Mouse (Mus musculus): ENCODE measurements around the gene Nhs. TPM values are rescaled to one million over a fixed set of nuclear protein-coding genes. Genes with fewer than 3 reads are reported as not detected.

The Nhs gene
- total and polyA plus RNA-seq, 3 experiments = 0.04 TPM; not detected in 2

DNA sequence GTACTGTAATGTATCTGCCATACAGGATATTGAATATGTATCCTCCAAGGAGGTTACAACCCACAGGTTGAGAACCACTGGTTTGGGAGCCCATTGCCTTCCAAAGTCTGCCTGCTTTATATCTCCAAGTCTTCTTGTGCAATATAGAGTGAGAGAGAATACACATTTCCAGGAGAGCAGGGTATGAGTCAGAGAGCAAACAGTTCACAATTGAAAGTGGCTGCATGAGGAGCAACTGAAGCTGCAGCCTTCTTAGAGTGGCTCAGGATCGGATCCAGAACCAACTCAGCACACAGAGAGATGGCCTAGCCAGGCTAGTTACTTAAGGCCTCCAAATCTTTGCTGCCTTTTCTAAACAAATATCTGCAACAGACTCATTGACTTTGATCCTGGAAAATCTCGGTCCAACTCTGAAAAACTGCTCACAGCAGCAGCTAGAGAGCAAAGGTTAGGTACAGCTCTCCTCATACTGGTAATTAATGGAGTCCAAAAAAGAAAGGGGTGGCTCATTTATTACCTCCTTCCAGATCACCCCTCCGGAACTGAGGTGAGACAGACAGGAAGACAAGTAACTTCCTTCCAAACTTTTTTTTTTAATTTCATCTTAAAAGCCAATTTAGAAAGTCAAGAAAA, 56.6 kb downstream of the Nhs start:
- no peak overlapping the region for H3K9ac ChIP-seq (ENCODE audit: control insufficient read depth, low read depth, low read length, poor library complexity, severe bottlenecking)
- H3K36me3 ChIP-seq (ENCODE audit: control insufficient read depth in 1 of 2, insufficient read depth in 2 of 2, low read length in 2 of 2) = no peaks in the 10 kb centered on the region
- no peaks in the 10 kb centered on the region for H3K79me2 ChIP-seq (ENCODE audit: control insufficient read depth, insufficient read depth, low read length, poor library complexity)
- no peak overlapping the region for H3K27ac ChIP-seq (ENCODE audit: control insufficient read depth, low read depth, low read length)
- H3K27me3 ChIP-seq (ENCODE audit: control insufficient read depth in 1 of 2, insufficient read depth in 2 of 2, low read length in 2 of 2) = no peaks in the 10 kb centered on the region
- no peaks in the 10 kb centered on the region for H3K9me3 ChIP-seq (replicated peaks; ENCODE audit: insufficient read depth, low read length)
- DNase-seq (ENCODE audit: low read depth, low spot score) = no peak
- no peaks in the 10 kb centered on the region for H3K4me1 ChIP-seq (ENCODE audit: control insufficient read depth in 1 of 2, insufficient read depth in 2 of 2, low read length in 2 of 2)
- TF ChIP-seq SMC3 (IDR thresholded peaks at IDR 0.05; ENCODE audit: low read depth, low read length) (no peak), BHLHE40 (IDR thresholded peaks at IDR 0.05; ENCODE audit: borderline replicate concordance, low read depth, low read length) (no peak), MYB (IDR thresholded peaks at IDR 0.05; ENCODE audit: low read depth, low read length) (no peak), MEF2A (IDR thresholded peaks at IDR 0.05; ENCODE audit: extremely low read depth, insufficient replicate concordance, low read depth, low read length, poor library complexity, severe bottlenecking) (no peak), GABPA (IDR thresholded peaks at IDR 0.05; ENCODE audit: low read depth, low read length) (no peak), GATA1 (IDR thresholded peaks at IDR 0.05; ENCODE audit: low read depth, low read length) (no peak), TAL1 (IDR thresholded peaks at IDR 0.05; ENCODE audit: low read length) (no peak), ZMIZ1 (IDR thresholded peaks at IDR 0.05; ENCODE audit: low read depth, low read length) (no peak), ZKSCAN1 (IDR thresholded peaks at IDR 0.05; ENCODE audit: low read depth, low read length) (no peak)
- H3K4me3 ChIP-seq (ENCODE audit: control insufficient read depth in 1 of 2, insufficient read depth in 1 of 2, low read depth in 2 of 2, low read length in 2 of 2) = no peak overlapping the region

GRCm38 (mm10) chrX:162098364-162098763, 61.2 kb downstream of the Nhs start:
- no peak for TF ChIP-seq UBTF (IDR thresholded peaks at IDR 0.05; ENCODE audit: borderline replicate concordance, insufficient read depth, low read depth, low read length)
- TF ChIP-seq JUND (IDR thresholded peaks at IDR 0.05; ENCODE audit: low read depth, low read length) = no peak
- no peak for TF ChIP-seq E2F4 (IDR thresholded peaks at IDR 0.05; ENCODE audit: borderline replicate concordance, low read depth, low read length)
- TF ChIP-seq ETS1 (IDR thresholded peaks at IDR 0.05; ENCODE audit: low read depth, low read length) = no peak
- no peak for TF ChIP-seq NELFE (IDR thresholded peaks at IDR 0.05; ENCODE audit: low read depth, low read length)
- TF ChIP-seq USF2 (IDR thresholded peaks at IDR 0.05; ENCODE audit: borderline replicate concordance in 1 of 2, insufficient read depth in 1 of 2, low read depth in 1 of 2, low read length in 2 of 2) = no peak
- no peak for TF ChIP-seq SIN3A (IDR thresholded peaks at IDR 0.05; ENCODE audit: low read length)
- no peak for TF ChIP-seq CHD1 (IDR thresholded peaks at IDR 0.05; ENCODE audit: low read depth, low read length)
- no peak for TF ChIP-seq MAZ (IDR thresholded peaks at IDR 0.05; ENCODE audit: low read depth, low read length)
- TF ChIP-seq ELF1 (IDR thresholded peaks at IDR 0.05; ENCODE audit: low read depth, low read length) = no peak
- no peak for TF ChIP-seq SMC3 (IDR thresholded peaks at IDR 0.05; ENCODE audit: low read depth, low read length)
- no peak for TF ChIP-seq ZMIZ1 (IDR thresholded peaks at IDR 0.05; ENCODE audit: low read depth, low read length)
- TF ChIP-seq KAT2A (conservative IDR thresholded peaks at IDR 0.05; ENCODE audit: low read depth, low read length) = no peak
- TF ChIP-seq MYB (IDR thresholded peaks at IDR 0.05; ENCODE audit: low read depth, low read length) = no peak
- no peak for TF ChIP-seq GABPA (IDR thresholded peaks at IDR 0.05; ENCODE audit: low read depth, low read length)
- no peak for TF ChIP-seq MYC (IDR thresholded peaks at IDR 0.05; ENCODE audit: low read depth, low read length)
- no peak for TF ChIP-seq CHD2 (IDR thresholded peaks at IDR 0.05; ENCODE audit: low read length)
- TF ChIP-seq TAL1 (IDR thresholded peaks at IDR 0.05; ENCODE audit: low read length) = no peak
- no peak for TF ChIP-seq TBP (IDR thresholded peaks at IDR 0.05; ENCODE audit: low read depth, low read length)
- no peak overlapping the region for H3K9ac ChIP-seq (ENCODE audit: control insufficient read depth, low read depth, low read length, poor library complexity, severe bottlenecking)
- no peaks in the 10 kb centered on the region for H3K79me2 ChIP-seq (ENCODE audit: control insufficient read depth, insufficient read depth, low read length, poor library complexity)
- no peaks in the 10 kb centered on the region for H3K27me3 ChIP-seq (ENCODE audit: control insufficient read depth in 1 of 2, insufficient read depth in 2 of 2, low read length in 2 of 2)
- H3K27ac ChIP-seq (ENCODE audit: control insufficient read depth, low read depth, low read length) = no peak overlapping the region
- H3K4me1 ChIP-seq (ENCODE audit: control insufficient read depth in 1 of 2, insufficient read depth in 2 of 2, low read length in 2 of 2) = no peaks in the 10 kb centered on the region
- H3K4me3 ChIP-seq (ENCODE audit: control insufficient read depth in 1 of 2, insufficient read depth in 1 of 2, low read depth in 2 of 2, low read length in 2 of 2) = no peak overlapping the region
- no peak for DNase-seq (ENCODE audit: low read depth, low spot score)
- H3K36me3 ChIP-seq (ENCODE audit: control insufficient read depth in 1 of 2, insufficient read depth in 2 of 2, low read length in 2 of 2) = no peaks in the 10 kb centered on the region
- H3K9me3 ChIP-seq (replicated peaks; ENCODE audit: insufficient read depth, low read length) = no peaks in the 10 kb centered on the region

Data from MEL (cell line).